Mouse (Mus musculus) midbrain, embryonic 16.5 days (tissue): ENCODE data around the gene Mmp9. TPM values are rescaled to one million over a fixed set of nuclear protein-coding genes. Genes with fewer than 3 reads are reported as not detected.

Experiments used
- ATAC-seq: fragments of 200-750 bp; cut with Nextera tagmentation; 2 replicates; pipeline ENCODE4 v1.8.0; 2017; ENCODE audit warnings: moderate TSS enrichment
- H3K27ac ChIP-seq: fragments of 300-500 bp; sonication (generic); 2 replicates; pipeline ENCODE4 v1.5.1; 2014; ENCODE audit warnings: mild to moderate bottlenecking, low read length, mixed read lengths
- H3K27me3 ChIP-seq: fragments of 300-500 bp; sonication (generic); 2 replicates; pipeline ENCODE4 v1.6.1; 2014; ENCODE audit warnings: low read depth, low read length, mixed read lengths; ENCODE audit not compliant: control insufficient read depth, insufficient read depth
- H3K36me3 ChIP-seq: fragments of 300-500 bp; sonication (generic); 2 replicates; pipeline ENCODE4 v1.6.1; 2014; ENCODE audit warnings: mild to moderate bottlenecking, low read length, moderate library complexity, mixed read lengths; ENCODE audit not compliant: control insufficient read depth, insufficient read depth
- H3K4me1 ChIP-seq: fragments of 300-500 bp; sonication (generic); 2 replicates; pipeline ENCODE4 v1.6.1; 2014; ENCODE audit warnings: mild to moderate bottlenecking, low read length, mixed read lengths; ENCODE audit not compliant: control insufficient read depth, insufficient read depth
- H3K4me2 ChIP-seq: fragments of 300-500 bp; sonication (generic); 2 replicates; pipeline ENCODE4 v1.6.1; 2014; ENCODE audit warnings: mild to moderate bottlenecking, low read length, mixed read lengths
- H3K4me3 ChIP-seq: fragments of 300-500 bp; sonication (generic); 2 replicates; pipeline ENCODE4 v1.5.1; 2014; ENCODE audit warnings: low read depth, mild to moderate bottlenecking, low read length, moderate library complexity, mixed read lengths
- H3K9ac ChIP-seq: fragments of 300-500 bp; sonication (generic); 2 replicates; pipeline ENCODE4 v1.6.1; 2014; ENCODE audit warnings: low read depth, low read length, mixed read lengths
- H3K9me3 ChIP-seq: fragments of 300-500 bp; sonication (generic); replicated peaks from 2 replicates; pipeline ENCODE4 v1.6.1; 2014; ENCODE audit warnings: mild to moderate bottlenecking, low read length, mixed read lengths; ENCODE audit not compliant: control insufficient read depth, poor library complexity, severe bottlenecking
- WGBS: fragments of 180-500 bp; shearing (Covaris S2); extraction: QIAGEN DNeasy Blood & Tissue Kit; methylation state at CpG from one replicate; pipeline ENCODE4 v1.1.7; 2014; 5-methylcytosine and 5-hydroxymethylcytosine counted together
- polyA plus RNA-seq: library from polyadenylated mRNA; unstranded; fragments of >200 nt; fragmentation: Nextera tagmentation; extraction: Ambion mirVana; gene quantifications from 2 replicates; pipeline ENCODE4 v1.2.1, GENCODE M21; 2015

Gene Mmp9
- polyA plus RNA-seq, 1 experiment from 2014 or later = 26.7 TPM

DNA sequence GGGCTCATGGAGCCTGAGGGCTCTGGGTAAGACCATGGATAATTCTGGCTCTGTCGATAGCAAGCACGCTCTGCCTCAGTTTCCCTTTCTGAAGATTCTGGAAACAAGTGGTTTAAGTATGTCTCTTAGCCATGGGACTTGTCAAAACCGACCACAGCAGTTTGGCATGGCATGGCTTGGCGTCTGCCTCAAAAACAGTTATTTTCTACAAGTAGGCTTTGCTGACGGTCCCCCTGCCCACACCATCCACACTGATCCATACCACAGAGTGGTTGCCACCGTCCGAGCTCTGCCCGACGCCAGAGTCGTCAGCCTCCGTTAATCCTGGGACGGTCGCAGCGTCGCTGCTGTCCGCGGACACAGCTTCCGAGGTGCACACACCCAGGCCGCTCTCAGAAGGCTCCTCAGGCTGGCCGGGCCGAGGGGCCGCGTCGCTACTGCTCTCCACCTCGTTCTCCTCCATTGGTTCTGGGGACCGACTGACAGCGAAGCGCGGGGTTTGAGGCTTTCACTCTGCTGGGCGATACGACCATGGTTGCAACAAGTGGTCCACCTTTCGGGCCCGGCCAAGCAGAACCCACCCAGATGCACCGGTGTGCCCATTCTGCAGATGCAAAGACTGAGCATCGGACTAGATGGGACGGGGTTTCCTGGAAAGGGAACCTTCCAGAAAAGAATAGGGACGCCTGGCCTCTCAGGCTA is 30.1 kb upstream of the Mmp9 start:
- H3K27ac ChIP-seq = peak overlapping the region; percentile 100
- peak overlapping the region; percentile 92 for H3K4me2 ChIP-seq
- peaks cover 27% of the 10 kb centered on the region for H3K36me3 ChIP-seq
- no peaks in the 10 kb centered on the region for H3K9me3 ChIP-seq
- peak overlapping the region; percentile 72 for H3K4me3 ChIP-seq
- ATAC-seq = peak; percentile 19
- 6% methylated on average over 37 of the region's 37 CpGs for WGBS
- peak overlapping the region; percentile 95 for H3K9ac ChIP-seq
- H3K27me3 ChIP-seq = no peaks in the 10 kb centered on the region
- H3K4me1 ChIP-seq = peaks cover 19% of the 10 kb centered on the region

DNA sequence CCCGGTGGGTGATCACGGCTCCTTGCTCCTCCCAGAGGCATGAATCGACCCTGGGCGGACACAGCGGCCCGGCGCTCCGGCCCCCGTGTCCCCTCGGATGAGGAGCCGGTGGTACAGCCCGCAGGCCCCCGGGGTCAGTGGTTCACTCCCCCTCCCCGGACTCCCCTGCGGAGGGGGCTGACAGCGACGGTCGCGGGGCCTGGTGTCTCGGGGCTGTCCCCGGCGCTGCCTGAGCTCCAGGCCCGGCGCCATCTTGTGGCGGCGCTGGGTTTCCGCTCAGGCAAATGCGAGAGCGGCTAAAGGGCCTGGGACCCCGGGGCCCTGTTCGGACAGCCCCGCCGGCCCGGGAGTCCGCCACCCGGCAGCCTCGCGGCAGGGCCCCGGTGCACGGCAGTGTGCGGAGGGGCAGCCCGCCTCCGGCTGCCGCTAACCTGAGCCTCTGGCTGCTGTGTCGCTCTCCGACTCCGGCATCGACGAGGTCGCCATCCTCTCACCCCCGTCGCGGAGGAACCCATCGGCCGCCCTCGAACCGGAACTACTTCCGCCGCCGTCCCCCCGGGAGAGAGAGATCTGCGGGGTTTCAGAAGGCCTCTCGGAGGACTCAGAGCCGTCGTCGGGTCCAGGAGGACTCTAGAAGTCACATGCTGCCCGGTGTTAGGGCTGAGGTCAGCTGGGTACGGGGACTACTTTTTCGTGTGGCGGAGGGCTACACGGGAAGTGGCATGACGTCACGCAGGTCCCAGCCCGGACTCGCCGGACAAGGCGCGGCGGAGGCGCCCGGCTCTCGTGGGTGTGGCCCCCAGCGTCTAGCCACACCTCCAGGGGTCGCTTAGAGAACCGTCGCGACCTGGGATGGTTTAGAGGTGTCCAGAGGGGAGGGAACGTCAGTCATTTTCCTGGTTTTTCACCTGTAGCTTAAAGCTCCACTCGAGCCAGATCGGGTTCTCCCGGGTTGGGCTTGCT is 29.2 kb upstream of the Mmp9 start, which contains the start of gene Zfp335:
Zfp335 (minus strand) TSS at position 672 of the 963 bp plus-strand sequence.
- ATAC-seq = peak; percentile 89
- H3K9me3 ChIP-seq = no peaks in the 10 kb centered on the region
- peak within 1 kb of the TSS; percentile 72 for H3K4me3 ChIP-seq
- peaks cover 20% of the 10 kb centered on the region for H3K36me3 ChIP-seq
- H3K4me1 ChIP-seq = peaks cover 19% of the 10 kb centered on the region
- peak within 1 kb of the TSS; percentile 95 for H3K9ac ChIP-seq
- H3K27me3 ChIP-seq = no peaks in the 10 kb centered on the region
- peak within 1 kb of the TSS; percentile 92 for H3K4me2 ChIP-seq
- WGBS = under 1% methylated on average over 90 of the region's 91 CpGs
- peak within 1 kb of the TSS; percentile 100 for H3K27ac ChIP-seq

DNA sequence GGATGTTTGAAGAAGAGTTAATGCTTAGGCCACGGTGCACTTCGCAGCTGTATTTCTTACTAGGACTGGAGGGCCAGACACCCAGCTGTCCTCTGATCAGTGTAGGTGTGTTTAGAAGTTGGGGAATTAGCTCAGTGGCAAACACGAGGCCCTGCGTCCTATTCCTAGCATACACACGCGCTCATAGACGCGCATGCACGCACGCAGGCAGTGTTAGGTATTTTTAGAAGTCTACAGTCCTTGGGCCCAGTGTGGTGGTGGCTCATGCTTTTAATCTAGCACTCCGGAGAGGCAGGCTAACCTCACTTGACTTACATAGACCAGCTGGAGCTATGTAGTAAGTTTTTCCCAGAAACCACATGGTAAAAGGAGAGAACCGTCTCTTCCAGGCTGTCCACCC is 28.4 kb upstream of the Mmp9 start:
- peak overlapping the region; percentile 92 for H3K4me2 ChIP-seq
- peaks cover 13% of the 10 kb centered on the region for H3K36me3 ChIP-seq
- peak overlapping the region; percentile 100 for H3K27ac ChIP-seq
- H3K9ac ChIP-seq = peak overlapping the region; percentile 95
- H3K4me3 ChIP-seq = peak overlapping the region; percentile 72
- H3K9me3 ChIP-seq = no peaks in the 10 kb centered on the region
- ATAC-seq = peak; percentile 1; the same call in 1 of the 2 replicates
- WGBS = 24% methylated on average over 12 of the region's 12 CpGs
- peaks cover 19% of the 10 kb centered on the region for H3K4me1 ChIP-seq
- no peaks in the 10 kb centered on the region for H3K27me3 ChIP-seq

DNA sequence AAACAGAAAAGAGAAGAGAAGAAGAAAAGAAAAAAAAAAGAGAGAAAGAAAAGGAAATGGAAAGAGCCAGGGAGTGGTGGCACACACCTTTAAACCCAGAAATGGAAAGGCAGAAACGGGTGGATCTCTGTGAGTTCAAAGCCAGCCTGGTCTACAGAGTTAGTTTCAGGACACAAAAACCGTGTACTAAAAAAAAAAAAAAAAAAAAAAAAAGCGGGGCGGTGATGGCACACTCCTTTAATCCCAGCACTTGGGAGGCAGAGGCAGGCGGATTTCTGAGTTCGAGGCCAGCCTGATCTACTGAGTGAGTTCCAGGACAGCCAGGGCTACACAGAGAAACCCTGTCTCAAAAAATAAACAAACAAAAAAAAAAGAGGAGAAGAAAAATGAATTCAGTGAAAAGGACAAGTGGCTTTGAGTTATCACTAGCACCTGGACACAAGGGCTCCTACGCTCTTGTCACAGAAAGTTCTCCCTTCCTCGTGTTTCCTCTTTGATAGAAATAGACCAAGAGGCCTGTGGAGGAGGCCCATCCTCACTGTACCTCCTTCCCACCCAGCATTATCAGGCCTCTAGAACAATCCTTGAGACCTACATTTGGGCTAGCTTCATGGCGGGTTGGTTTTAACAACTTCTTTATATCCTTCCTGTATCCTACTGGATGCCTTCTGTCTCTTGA is 27.7 kb upstream of the Mmp9 start:
- Histone ChIP-seq H3K27me3 (no peaks in the 10 kb centered on the region), H3K9ac (no peak overlapping the region), H3K4me3 (no peak overlapping the region), H3K4me2 (no peak overlapping the region), H3K27ac (no peak overlapping the region), H3K4me1 (peaks cover 19% of the 10 kb centered on the region), H3K36me3 (peaks cover 6% of the 10 kb centered on the region), H3K9me3 (no peaks in the 10 kb centered on the region)
- ATAC-seq = no peak
- 91% methylated on average over 8 of the region's 9 CpGs for WGBS

DNA sequence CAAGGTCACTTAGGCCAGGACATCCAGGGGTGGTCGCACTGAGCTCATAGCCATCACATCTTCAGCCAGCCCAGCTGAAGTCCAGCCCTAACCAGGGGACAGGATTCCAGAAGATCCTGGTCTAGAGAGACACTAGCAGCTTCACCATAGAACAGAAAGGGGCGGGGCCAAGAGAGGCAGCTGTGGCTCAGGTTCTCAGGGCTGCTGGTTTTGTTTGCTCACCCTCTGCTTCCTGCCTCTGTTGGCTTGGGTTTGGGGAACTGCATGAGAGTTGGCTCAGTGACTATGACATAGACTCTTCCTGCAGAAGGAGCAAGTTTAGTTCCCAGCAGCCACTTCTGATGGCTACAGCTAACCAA is 27.2 kb upstream of the Mmp9 start:
- Histone ChIP-seq H3K27ac (no peak overlapping the region), H3K4me1 (peaks cover 19% of the 10 kb centered on the region), H3K27me3 (no peaks in the 10 kb centered on the region), H3K4me2 (no peak overlapping the region), H3K9ac (no peak overlapping the region), H3K4me3 (no peak overlapping the region), H3K36me3 (peaks cover under 1% of the 10 kb centered on the region), H3K9me3 (no peaks in the 10 kb centered on the region)
- no peak for ATAC-seq
- WGBS = 97% methylated on average over 2 of the region's 2 CpGs

DNA sequence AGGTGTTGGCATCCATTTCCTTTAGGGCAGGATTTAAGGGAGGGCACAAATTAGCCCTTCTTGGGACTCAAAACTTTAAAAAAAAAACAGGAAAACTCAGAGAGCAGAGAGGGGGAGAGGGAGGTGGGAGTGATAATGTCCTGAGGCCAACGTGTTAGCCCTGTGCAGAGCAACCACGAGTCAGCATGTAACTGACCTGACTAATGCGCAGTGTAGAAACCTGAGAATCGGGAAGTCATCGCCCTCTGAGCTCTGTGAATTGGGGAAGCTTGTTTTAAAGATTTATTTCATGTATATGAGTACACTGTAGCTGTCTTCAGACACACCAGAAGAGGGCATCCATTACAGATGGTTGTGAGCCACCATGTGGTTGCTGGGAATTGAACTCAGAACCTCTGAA is 23.8 kb upstream of the Mmp9 start:
- Histone ChIP-seq H3K4me3 (no peak overlapping the region), H3K27me3 (no peaks in the 10 kb centered on the region), H3K9ac (no peak overlapping the region), H3K4me1 (peaks cover 5% of the 10 kb centered on the region), H3K4me2 (no peak overlapping the region), H3K36me3 (no peaks in the 10 kb centered on the region), H3K27ac (no peak overlapping the region), H3K9me3 (no peaks in the 10 kb centered on the region)
- WGBS = 82% methylated on average over 5 of the region's 5 CpGs
- ATAC-seq = no peak

DNA sequence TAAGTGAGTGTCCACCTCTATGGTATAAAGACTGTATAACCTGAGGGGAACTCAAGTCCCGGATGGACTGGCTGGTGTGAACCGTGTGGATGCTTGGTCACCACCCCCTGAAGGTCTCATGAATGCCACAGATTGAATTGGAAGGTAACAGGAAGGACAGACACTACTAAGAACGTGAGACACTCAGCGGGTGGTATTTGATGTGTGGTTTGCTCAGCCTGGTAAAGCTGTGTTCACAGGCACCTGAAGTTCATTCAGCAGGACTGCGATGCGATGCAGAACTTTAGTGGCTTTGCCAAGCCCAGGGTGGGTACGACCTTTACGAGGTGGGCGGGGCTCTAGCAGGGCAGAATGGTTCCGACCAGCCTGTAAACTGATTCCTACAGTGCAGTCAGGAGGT is 23.2 kb upstream of the Mmp9 start:
- H3K4me2 ChIP-seq = no peak overlapping the region
- H3K9me3 ChIP-seq = no peaks in the 10 kb centered on the region
- no peak overlapping the region for H3K27ac ChIP-seq
- H3K4me3 ChIP-seq = no peak overlapping the region
- H3K4me1 ChIP-seq = peaks cover 5% of the 10 kb centered on the region
- no peak for ATAC-seq
- no peaks in the 10 kb centered on the region for H3K27me3 ChIP-seq
- WGBS = 68% methylated on average over 10 of the region's 10 CpGs
- H3K9ac ChIP-seq = no peak overlapping the region
- H3K36me3 ChIP-seq = no peaks in the 10 kb centered on the region

DNA sequence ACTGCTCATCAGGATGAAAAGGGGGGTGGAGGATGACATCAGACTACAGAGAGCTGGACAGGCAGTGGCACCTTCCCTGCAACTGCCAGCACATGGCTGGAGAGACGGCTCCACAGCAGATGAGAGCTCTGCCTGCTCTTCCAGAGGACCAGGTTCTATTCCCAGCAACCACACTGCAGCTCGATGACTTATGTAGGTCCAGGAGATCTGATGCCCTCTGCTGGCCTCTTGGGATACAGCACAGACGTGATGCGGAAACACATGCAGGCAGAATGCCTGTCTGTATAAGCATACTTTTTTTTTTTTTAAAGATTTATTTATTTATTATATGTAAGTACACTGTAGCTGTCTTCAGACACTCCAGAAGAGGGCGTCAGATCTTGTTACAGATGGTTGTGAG is 22.3 kb upstream of the Mmp9 start:
- ATAC-seq = peak; percentile 6; the same call in 1 of the 2 replicates
- Histone ChIP-seq H3K9ac (no peak overlapping the region), H3K4me3 (no peak overlapping the region), H3K9me3 (no peaks in the 10 kb centered on the region), H3K4me2 (no peak overlapping the region), H3K27me3 (no peaks in the 10 kb centered on the region), H3K36me3 (no peaks in the 10 kb centered on the region), H3K4me1 (peaks cover 4% of the 10 kb centered on the region; the same call in 1 of the 2 replicates), H3K27ac (no peak overlapping the region)
- WGBS = 61% methylated on average over 4 of the region's 5 CpGs
